Mouse (Mus musculus) myocyte (in vitro differentiated cells): ENCODE results near the gene Utp4. TPM values are rescaled to one million over a fixed set of nuclear protein-coding genes. Genes with fewer than 3 reads are reported as not detected.

Source experiments
- H3K27me3 ChIP-seq: one replicate; pipeline ENCODE4 v1.6.1; 2011; ENCODE audit not compliant: control insufficient read depth, insufficient read depth, insufficient read length
- H3K36me3 ChIP-seq: one replicate; pipeline ENCODE4 v1.6.1; 2011; ENCODE audit not compliant: control insufficient read depth, insufficient read depth
- H3K4me2 ChIP-seq: one replicate; pipeline ENCODE4 v1.6.1; 2011; ENCODE audit warnings: low read depth, control low read depth
- H3K4me3 ChIP-seq: one replicate; pipeline ENCODE4 v1.5.1; 2011; ENCODE audit warnings: mild to moderate bottlenecking, control low read depth, moderate library complexity
- H3K79me2 ChIP-seq: one replicate; pipeline ENCODE4 v1.6.1; 2011; ENCODE audit not compliant: control insufficient read depth, insufficient read depth
- H3ac ChIP-seq: one replicate; pipeline ENCODE4 v1.6.1; 2011; ENCODE audit not compliant: control insufficient read depth, insufficient read length
- CEBPB ChIP-seq: IDR thresholded peaks from 2 replicates; pipeline ENCODE4 v1.6.1; 2011; ENCODE audit warnings: mild to moderate bottlenecking, moderate library complexity; ENCODE audit not compliant: poor library complexity, insufficient read depth, severe bottlenecking
- E2F4 ChIP-seq: IDR thresholded peaks from one replicate; pipeline ENCODE4 v1.6.1; 2011; ENCODE audit warnings: mild to moderate bottlenecking, control low read depth, moderate library complexity; ENCODE audit not compliant: insufficient read depth
- MAX ChIP-seq: IDR thresholded peaks from one replicate; pipeline ENCODE4 v1.6.1; 2011; ENCODE audit warnings: low read depth, mild to moderate bottlenecking, control low read depth
- MYOD1 ChIP-seq, 3 experiments: IDR thresholded peaks; one replicate each; pipeline ENCODE4 v1.6.1; 2011; ENCODE audit warnings: control low read depth in 2 of 3, low read depth in 2 of 3, mild to moderate bottlenecking in 2 of 3, moderate library complexity in 1 of 3; ENCODE audit not compliant: insufficient read length in 2 of 3, control insufficient read depth in 1 of 3
- MYOG ChIP-seq, 3 experiments: IDR thresholded peaks; one replicate each; pipeline ENCODE4 v1.6.1; 2011; ENCODE audit warnings: control low read depth in 2 of 3, low read depth in 2 of 3, mild to moderate bottlenecking in 2 of 3; ENCODE audit not compliant: insufficient read length in 2 of 3, control insufficient read depth in 1 of 3, insufficient read depth in 1 of 3
- POLR2A ChIP-seq: IDR thresholded peaks from one replicate; pipeline ENCODE4 v1.6.1; 2011; ENCODE audit warnings: low read depth, mild to moderate bottlenecking, control low read depth, moderate library complexity; ENCODE audit not compliant: insufficient read length
- POLR2AphosphoS2 ChIP-seq: IDR thresholded peaks from one replicate; pipeline ENCODE4 v1.6.1; 2011; ENCODE audit warnings: low read depth, control low read depth; ENCODE audit not compliant: insufficient read length
- REST ChIP-seq: IDR thresholded peaks from one replicate; pipeline ENCODE4 v1.6.1; 2011; ENCODE audit warnings: mild to moderate bottlenecking, control low read depth, moderate library complexity; ENCODE audit not compliant: insufficient read depth, insufficient read length
- SRF ChIP-seq: IDR thresholded peaks from one replicate; pipeline ENCODE4 v1.6.1; 2011; ENCODE audit warnings: low read depth; ENCODE audit not compliant: control insufficient read depth, insufficient read length
- TCF12 ChIP-seq: IDR thresholded peaks from one replicate; pipeline ENCODE4 v1.6.1; 2011; ENCODE audit warnings: mild to moderate bottlenecking, control low read depth; ENCODE audit not compliant: poor library complexity, insufficient read depth, severe bottlenecking
- TCF3 ChIP-seq: IDR thresholded peaks from one replicate; pipeline ENCODE4 v1.6.1; 2011; ENCODE audit warnings: low read depth, control low read depth; ENCODE audit not compliant: insufficient read length
- USF1 ChIP-seq: IDR thresholded peaks from one replicate; pipeline ENCODE4 v1.6.1; 2011; ENCODE audit warnings: low read depth, mild to moderate bottlenecking, control low read depth, moderate library complexity
- polyA plus RNA-seq: library from polyadenylated mRNA; unstranded; fragments of >200 nt; fragmentation: generic; extraction: Trizol; gene quantifications from one replicate; pipeline ENCODE4 v1.2.1, GENCODE M21; 2012; ENCODE audit warnings: missing spikeins

Gene Utp4
- polyA plus RNA-seq, 1 experiment = 45.8 TPM

DNA sequence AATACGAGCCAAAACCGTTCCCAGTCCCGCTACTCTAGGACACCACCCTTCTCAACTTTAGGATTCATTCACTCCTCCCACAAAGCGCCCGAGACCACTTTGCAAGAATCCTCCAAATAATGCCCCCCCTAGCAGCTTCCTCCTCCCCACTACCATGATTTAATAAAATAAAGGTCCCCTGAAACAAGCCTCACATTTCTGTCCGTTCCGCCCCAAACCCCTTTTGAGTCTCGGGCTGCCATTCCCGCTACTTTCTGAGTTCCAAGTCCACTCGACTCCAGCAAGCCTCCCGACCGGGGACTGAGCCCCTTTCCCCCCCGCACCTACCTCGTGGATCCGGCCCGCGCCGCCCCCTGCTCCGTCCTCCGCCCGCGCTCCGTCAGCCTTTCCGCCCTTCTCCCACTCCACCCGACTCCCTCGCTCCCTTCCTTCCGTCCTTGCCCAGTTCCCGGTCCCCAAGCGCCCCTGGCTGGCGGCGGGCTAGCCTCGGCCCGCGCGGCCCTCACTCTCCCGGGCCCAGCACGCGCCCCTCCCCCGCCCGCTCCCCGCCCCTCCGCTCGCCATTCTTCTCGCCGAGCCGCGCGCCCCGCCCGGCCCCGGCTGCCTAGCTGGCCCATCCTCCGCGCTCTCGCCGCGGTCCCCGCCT lies 507 bp upstream of the Utp4 start:
- H3K36me3 ChIP-seq = peaks cover 15% of the 10 kb centered on the region
- H3K27me3 ChIP-seq = no peaks in the 10 kb centered on the region
- TF ChIP-seq TCF3 = no peak
- no peak for TF ChIP-seq USF1
- no peak for TF ChIP-seq POLR2AphosphoS2
- TF ChIP-seq E2F4 = no peak
- TF ChIP-seq MYOG (IDR thresholded peaks at IDR 0.05; ENCODE audit: control insufficient read depth in 1 of 3, insufficient read depth in 1 of 3, insufficient read length in 2 of 3, low read depth in 2 of 3) = no peak
- no peak for TF ChIP-seq MAX
- no peak for TF ChIP-seq SRF
- no peak for TF ChIP-seq REST
- TF ChIP-seq POLR2A = no peak
- TF ChIP-seq CEBPB = no peak
- TF ChIP-seq TCF12 = no peak
- TF ChIP-seq MYOD1 (IDR thresholded peaks at IDR 0.05; ENCODE audit: control insufficient read depth in 1 of 3, insufficient read length in 2 of 3, low read depth in 2 of 3) = no peak
- H3K79me2 ChIP-seq = peaks cover 77% of the 10 kb centered on the region
- peak overlapping the region; percentile 81 for H3ac ChIP-seq
- H3K4me3 ChIP-seq = peak overlapping the region; percentile 68
- H3K4me2 ChIP-seq = peak overlapping the region; percentile 77

DNA sequence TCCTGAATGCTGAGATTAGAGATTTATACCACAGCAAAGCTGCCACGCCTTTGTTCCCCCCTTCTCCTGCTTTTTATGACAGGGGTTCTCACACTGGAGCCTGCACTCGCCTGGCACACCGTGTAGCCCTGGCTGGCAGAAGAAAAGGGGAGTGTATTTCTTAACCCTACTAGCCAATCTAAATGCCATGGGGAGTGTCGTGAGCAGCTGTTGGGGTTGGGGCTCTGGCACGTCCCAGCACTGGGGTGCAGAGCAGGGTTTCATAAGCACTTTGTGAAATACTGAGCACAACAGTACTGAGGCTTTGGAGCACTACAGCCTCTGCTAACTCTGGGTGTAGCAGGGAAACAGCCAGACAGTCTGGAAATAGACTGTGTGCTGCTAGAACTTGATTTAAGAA lies 6.0 kb downstream of the Utp4 start:
- TF ChIP-seq SRF (no peak), REST (no peak), CEBPB (no peak), TCF12 (no peak), USF1 (no peak), MYOD1 (IDR thresholded peaks at IDR 0.05; ENCODE audit: control insufficient read depth in 1 of 3, insufficient read length in 2 of 3, low read depth in 2 of 3) (no peak)
- no peaks in the 10 kb centered on the region for H3K27me3 ChIP-seq
- H3K79me2 ChIP-seq = peaks cover 16% of the 10 kb centered on the region
- peaks cover 49% of the 10 kb centered on the region for H3K36me3 ChIP-seq
- H3K4me3 ChIP-seq = no peak overlapping the region
- H3ac ChIP-seq = no peak overlapping the region
- no peak overlapping the region for H3K4me2 ChIP-seq

DNA sequence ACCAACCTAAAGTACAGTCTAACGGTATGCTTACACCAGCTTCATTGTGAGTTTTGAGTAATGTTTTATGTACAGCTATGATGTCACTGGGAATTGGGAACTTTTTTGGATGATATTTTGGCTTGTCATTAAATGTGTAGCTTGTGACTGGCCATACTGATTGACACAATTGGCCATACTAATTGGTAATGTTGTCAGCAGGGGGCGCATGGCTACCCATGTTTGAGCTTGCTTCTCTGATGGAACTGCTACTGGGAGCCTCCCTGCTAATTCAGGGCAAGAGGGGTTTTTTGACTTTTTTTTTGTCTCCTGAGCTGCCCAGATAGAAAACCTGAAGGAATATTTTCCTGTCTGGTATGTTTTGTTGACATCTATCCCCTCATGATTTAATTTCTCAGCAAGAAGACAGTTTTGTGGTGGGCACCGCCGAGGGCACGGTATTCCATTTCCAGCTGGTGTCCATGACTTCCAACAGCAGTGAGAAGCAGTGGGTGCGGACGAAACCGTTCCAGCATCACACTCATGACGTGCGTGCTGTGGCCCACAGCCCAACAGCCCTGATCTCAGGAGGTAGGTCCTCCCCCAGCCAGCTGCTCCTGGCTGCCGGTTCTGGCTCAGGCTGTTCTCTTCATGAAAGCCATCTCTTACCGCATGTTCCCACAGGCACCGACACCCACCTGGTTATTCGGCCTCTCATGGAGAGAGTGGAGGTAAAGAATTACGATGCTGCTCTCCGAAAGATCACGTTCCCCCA lies 12.5 kb downstream of the Utp4 start:
- H3K4me2 ChIP-seq = no peak overlapping the region

DNA sequence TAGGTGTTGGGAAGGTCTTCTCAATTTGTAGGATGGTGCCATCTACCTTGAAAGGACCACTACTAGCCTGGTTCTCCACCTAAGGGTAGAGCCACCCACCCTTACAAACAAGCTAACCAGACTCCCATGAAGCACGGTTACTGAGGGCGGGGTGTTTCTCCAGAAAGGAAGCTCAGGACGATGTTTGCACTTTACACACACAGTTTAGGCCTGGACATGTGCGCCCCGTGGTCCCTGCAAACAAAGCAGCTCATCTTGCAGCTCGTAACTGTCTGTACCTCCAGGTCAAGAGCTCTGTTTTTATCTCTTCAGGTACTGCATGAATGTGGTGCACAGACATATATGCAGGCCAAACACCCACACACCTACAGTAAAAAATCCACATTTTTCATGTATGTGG lies 13.2 kb downstream of the Utp4 start:
- H3K79me2 ChIP-seq = no peaks in the 10 kb centered on the region
- H3K4me3 ChIP-seq = no peak overlapping the region
- no peak overlapping the region for H3K4me2 ChIP-seq
- H3ac ChIP-seq = no peak overlapping the region
- no peaks in the 10 kb centered on the region for H3K27me3 ChIP-seq
- TF ChIP-seq POLR2A (no peak), MAX (no peak), MYOD1 (IDR thresholded peaks at IDR 0.05; ENCODE audit: control insufficient read depth in 1 of 3, insufficient read length in 2 of 3, low read depth in 2 of 3) (no peak), TCF12 (no peak), SRF (no peak), TCF3 (no peak), MYOG (IDR thresholded peaks at IDR 0.05; ENCODE audit: control insufficient read depth in 1 of 3, insufficient read depth in 1 of 3, insufficient read length in 2 of 3, low read depth in 2 of 3) (no peak)
- peaks cover 56% of the 10 kb centered on the region for H3K36me3 ChIP-seq

More for the DNA sequence above, 12.5 kb downstream of the Utp4 start:
- peaks cover 63% of the 10 kb centered on the region for H3K36me3 ChIP-seq
- no peak overlapping the region for H3ac ChIP-seq
- H3K27me3 ChIP-seq = no peaks in the 10 kb centered on the region
- H3K4me3 ChIP-seq = no peak overlapping the region
- TF ChIP-seq TCF3 (no peak), MYOD1 (IDR thresholded peaks at IDR 0.05; ENCODE audit: control insufficient read depth in 1 of 3, insufficient read length in 2 of 3, low read depth in 2 of 3) (no peak), CEBPB (no peak), MYOG (IDR thresholded peaks at IDR 0.05; ENCODE audit: control insufficient read depth in 1 of 3, insufficient read depth in 1 of 3, insufficient read length in 2 of 3, low read depth in 2 of 3) (no peak), REST (no peak), POLR2A (no peak), MAX (no peak), TCF12 (no peak), USF1 (no peak), POLR2AphosphoS2 (no peak), SRF (no peak), E2F4 (no peak)
- H3K79me2 ChIP-seq = no peaks in the 10 kb centered on the region

DNA sequence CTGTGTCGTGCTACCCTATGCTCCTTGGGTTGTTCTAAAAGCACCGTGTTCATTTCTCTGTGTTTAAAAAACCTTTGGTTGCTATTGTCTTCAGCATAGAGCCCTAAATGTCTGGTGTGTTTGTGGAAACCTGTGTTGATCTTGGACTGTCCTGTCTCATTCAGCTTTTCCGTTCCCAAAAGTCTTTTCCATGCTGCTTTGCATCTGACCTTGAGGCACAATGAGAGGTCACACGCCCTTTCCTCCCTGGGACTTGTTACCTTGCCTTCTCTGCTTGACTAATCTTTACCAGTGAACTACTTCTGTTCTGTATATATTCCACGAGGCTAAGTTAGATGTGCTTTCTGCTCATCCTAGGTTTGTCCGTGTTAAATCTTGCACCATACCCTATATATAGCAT lies 14.0 kb downstream of the Utp4 start:
- Histone ChIP-seq H3K4me2 (no peak overlapping the region), H3K79me2 (no peaks in the 10 kb centered on the region)
- no peak for TF ChIP-seq SRF
- no peak for TF ChIP-seq E2F4

More for the DNA sequence above, 14.0 kb downstream of the Utp4 start:
- H3K36me3 ChIP-seq = peaks cover 51% of the 10 kb centered on the region
- H3K4me3 ChIP-seq = no peak overlapping the region
- H3K27me3 ChIP-seq = no peaks in the 10 kb centered on the region
- H3ac ChIP-seq = no peak overlapping the region
